Mouse (Mus musculus): ENCODE data around the gene Polr2j.
"Not testable (repeated sequence)": the region's sequence is repeated elsewhere in the genome, so short reads cannot be mapped to it uniquely, and the experiment has no call there.

Gene Polr2j

GRCm38 (mm10) chr5:136139393-136139792 is 23.0 kb downstream of the Polr2j start:
- Histone ChIP-seq H3K27me3 (ENCODE audit: control insufficient read depth, insufficient read depth, low read length, poor library complexity, severe bottlenecking) (no peaks in the 10 kb centered on the region), H3K36me3 (ENCODE audit: control insufficient read depth, insufficient read depth, low read length, poor library complexity, severe bottlenecking) (peaks cover 4% of the 10 kb centered on the region)
- DNase-seq (ENCODE audit: low read depth, low spot score) = no peak

GRCm38 (mm10) chr5:136140057-136140482 is 23.6 kb downstream of the Polr2j start:
- DNase-seq (ENCODE audit: low read depth, low spot score) = no peak
- no peaks in the 10 kb centered on the region for H3K27me3 ChIP-seq (ENCODE audit: control insufficient read depth, insufficient read depth, low read length, poor library complexity, severe bottlenecking)

GRCm38 (mm10) chr5:136142746-136143145 is 26.3 kb downstream of the Polr2j start:
- Histone ChIP-seq H3K27me3 (ENCODE audit: control insufficient read depth, insufficient read depth, low read length, poor library complexity, severe bottlenecking) (no peaks in the 10 kb centered on the region), H3K36me3 (ENCODE audit: control insufficient read depth, insufficient read depth, low read length, poor library complexity, severe bottlenecking) (peaks cover 4% of the 10 kb centered on the region)
- peak; percentile 48 for DNase-seq (ENCODE audit: low read depth, low spot score)

More at GRCm38 (mm10) chr5:136140057-136140482, 23.6 kb downstream of the Polr2j start:
- H3K36me3 ChIP-seq (ENCODE audit: control insufficient read depth, insufficient read depth, low read length, poor library complexity, severe bottlenecking) = peaks cover 4% of the 10 kb centered on the region

- Histone ChIP-seq H3K27me3 (ENCODE audit: control insufficient read depth, insufficient read depth, low read length, poor library complexity, severe bottlenecking) (no peaks in the 10 kb centered on the region), H3K36me3 (ENCODE audit: control insufficient read depth, insufficient read depth, low read length, poor library complexity, severe bottlenecking) (peaks cover 4% of the 10 kb centered on the region)
- DNase-seq (ENCODE audit: low read depth, low spot score) = peak; percentile 46
Measured at GRCm38 (mm10) chr5:136143161-136143755, 26.8 kb downstream of the Polr2j start.

DNA sequence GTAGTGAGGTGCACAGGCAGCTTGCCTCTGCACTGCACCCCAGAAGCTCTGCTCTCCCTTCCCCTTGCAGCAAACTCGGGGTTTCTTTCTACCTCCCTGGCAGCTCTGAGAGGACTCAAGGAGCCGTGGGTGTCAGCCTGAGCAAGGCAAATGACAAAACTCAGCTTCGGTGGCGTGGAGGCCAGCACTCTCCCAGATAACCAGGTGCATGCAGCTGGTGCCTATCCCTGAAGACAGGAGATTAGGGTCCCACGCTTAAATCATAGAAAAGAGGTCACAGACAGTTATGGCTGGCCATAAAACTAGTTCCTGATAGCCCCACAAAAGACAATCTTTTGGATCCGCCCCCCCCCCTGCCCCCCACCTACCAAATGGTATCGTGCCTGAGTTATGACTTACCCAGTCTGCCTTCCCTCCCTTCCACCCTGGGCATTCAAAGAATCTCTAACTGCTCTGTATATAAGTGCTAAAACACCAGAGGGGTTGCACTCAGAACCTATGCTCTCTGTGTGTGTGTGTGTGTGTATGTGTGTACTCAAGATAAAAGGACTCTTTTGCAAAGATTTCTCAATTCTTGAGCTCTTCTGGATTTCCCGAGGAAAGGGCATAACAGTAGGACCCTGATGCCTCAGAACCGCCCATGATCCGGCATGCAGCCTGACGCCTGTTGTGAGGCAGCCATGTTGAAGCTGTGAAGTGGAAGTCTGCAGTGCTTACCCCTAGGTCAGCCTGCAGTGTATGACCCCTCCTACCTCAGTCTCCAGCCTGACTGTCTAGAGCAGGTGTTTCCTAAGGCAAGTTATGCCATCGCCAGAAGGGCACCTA is 28.4 kb downstream of the Polr2j start:
- peaks cover 4% of the 10 kb centered on the region for H3K36me3 ChIP-seq (ENCODE audit: control insufficient read depth, insufficient read depth, low read length, poor library complexity, severe bottlenecking)
- no peaks in the 10 kb centered on the region for H3K27me3 ChIP-seq (ENCODE audit: control insufficient read depth, insufficient read depth, low read length, poor library complexity, severe bottlenecking)
- no peak for DNase-seq (ENCODE audit: low read depth, low spot score)

DNA sequence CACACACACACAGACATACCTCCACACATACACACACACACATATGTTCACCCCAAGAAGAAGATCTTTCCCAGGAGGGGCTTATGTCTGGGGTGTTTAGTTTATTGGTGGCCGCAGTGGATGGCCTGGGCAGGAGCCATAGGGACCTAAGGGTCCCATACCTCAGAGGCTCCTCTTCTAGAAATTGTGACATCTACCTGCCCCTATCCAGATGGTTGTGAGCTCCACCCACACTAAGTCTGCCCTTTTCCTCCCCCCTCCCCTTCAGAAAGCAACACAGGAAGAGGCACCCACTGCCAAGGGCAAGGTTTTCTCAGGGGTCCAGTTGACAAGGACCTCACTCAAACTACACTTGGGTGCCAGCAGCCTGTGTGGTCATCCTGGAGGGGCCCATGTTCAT is 30.5 kb downstream of the Polr2j start:
- Histone ChIP-seq H3K27me3 (ENCODE audit: control insufficient read depth, insufficient read depth, low read length, poor library complexity, severe bottlenecking) (no peaks in the 10 kb centered on the region), H3K36me3 (ENCODE audit: control insufficient read depth, insufficient read depth, low read length, poor library complexity, severe bottlenecking) (no peaks in the 10 kb centered on the region)
- DNase-seq (ENCODE audit: low read depth, low spot score) = peak; percentile 33

GRCm38 (mm10) chr5:136147704-136148103 is 31.3 kb downstream of the Polr2j start:
- Histone ChIP-seq H3K27me3 (ENCODE audit: control insufficient read depth, insufficient read depth, low read length, poor library complexity, severe bottlenecking) (no peaks in the 10 kb centered on the region), H3K36me3 (ENCODE audit: control insufficient read depth, insufficient read depth, low read length, poor library complexity, severe bottlenecking) (no peaks in the 10 kb centered on the region)
- DNase-seq (ENCODE audit: low read depth, low spot score) = no peak

- not testable (repeated sequence) for H3K36me3 ChIP-seq (ENCODE audit: control insufficient read depth, insufficient read depth, low read length, poor library complexity, severe bottlenecking); H3K27me3 ChIP-seq (ENCODE audit: control insufficient read depth, insufficient read depth, low read length, poor library complexity, severe bottlenecking)
- peak; percentile 39 for DNase-seq (ENCODE audit: low read depth, low spot score)
Measured at GRCm38 (mm10) chr5:136149134-136149576, 32.7 kb downstream of the Polr2j start.

- H3K36me3 ChIP-seq (ENCODE audit: control insufficient read depth, insufficient read depth, low read length, poor library complexity, severe bottlenecking) = no peaks in the 10 kb centered on the region; the same call in 1 of the 2 replicates
- DNase-seq (ENCODE audit: low read depth, low spot score) = no peak
Measured at GRCm38 (mm10) chr5:136152365-136152764, 35.9 kb downstream of the Polr2j start.

GRCm38 (mm10) chr5:136155399-136155798 is 39.0 kb downstream of the Polr2j start:
- DNase-seq (ENCODE audit: low read depth, low spot score) = no peak
- H3K27me3 ChIP-seq (ENCODE audit: control insufficient read depth, insufficient read depth, low read length, poor library complexity, severe bottlenecking) = no peaks in the 10 kb centered on the region

More at GRCm38 (mm10) chr5:136152365-136152764, 35.9 kb downstream of the Polr2j start:
- H3K27me3 ChIP-seq (ENCODE audit: control insufficient read depth, insufficient read depth, low read length, poor library complexity, severe bottlenecking) = no peaks in the 10 kb centered on the region

DNA sequence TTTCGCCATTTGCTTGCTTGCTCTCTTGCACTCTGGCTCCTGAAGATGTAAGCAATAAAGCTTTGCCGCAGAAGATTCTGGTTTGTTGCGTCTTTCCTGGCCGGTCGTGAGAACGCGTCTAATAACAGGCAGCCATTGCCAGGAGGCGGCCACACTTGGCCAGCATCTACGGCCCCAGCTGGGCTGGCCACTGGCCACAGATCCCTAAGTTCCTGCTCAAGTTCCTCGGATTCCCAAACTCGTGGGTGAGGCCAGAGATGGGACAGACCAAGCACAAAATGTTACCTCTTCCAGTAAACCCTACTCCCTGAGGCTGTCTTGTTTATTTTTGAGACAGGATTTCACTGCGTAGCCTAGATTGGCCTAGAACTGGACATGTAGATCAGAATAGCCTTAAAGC is 43.7 kb downstream of the Polr2j start:
- DNase-seq (ENCODE audit: low read depth, low spot score); H3K27me3 ChIP-seq (ENCODE audit: control insufficient read depth, insufficient read depth, low read length, poor library complexity, severe bottlenecking); H3K36me3 ChIP-seq (ENCODE audit: control insufficient read depth, insufficient read depth, low read length, poor library complexity, severe bottlenecking): not testable (repeated sequence)

More at GRCm38 (mm10) chr5:136155399-136155798, 39.0 kb downstream of the Polr2j start:
- peaks cover 1% of the 10 kb centered on the region for H3K36me3 ChIP-seq (ENCODE audit: control insufficient read depth, insufficient read depth, low read length, poor library complexity, severe bottlenecking)

- DNase-seq (ENCODE audit: low read depth, low spot score) = no peak
- Histone ChIP-seq H3K36me3 (ENCODE audit: control insufficient read depth, insufficient read depth, low read length, poor library complexity, severe bottlenecking) (peaks cover 19% of the 10 kb centered on the region), H3K27me3 (ENCODE audit: control insufficient read depth, insufficient read depth, low read length, poor library complexity, severe bottlenecking) (no peaks in the 10 kb centered on the region)
Measured at GRCm38 (mm10) chr5:136163807-136164474, 47.5 kb downstream of the Polr2j start.

GRCm38 (mm10) chr5:136165246-136165645 is 48.8 kb downstream of the Polr2j start:
- Histone ChIP-seq H3K36me3 (ENCODE audit: control insufficient read depth, insufficient read depth, low read length, poor library complexity, severe bottlenecking) (peaks cover 17% of the 10 kb centered on the region), H3K27me3 (ENCODE audit: control insufficient read depth, insufficient read depth, low read length, poor library complexity, severe bottlenecking) (no peaks in the 10 kb centered on the region)
- no peak for DNase-seq (ENCODE audit: low read depth, low spot score)

GRCm38 (mm10) chr5:136167296-136167695 is 50.9 kb downstream of the Polr2j start:
- no peak for DNase-seq (ENCODE audit: low read depth, low spot score)
- no peaks in the 10 kb centered on the region for H3K27me3 ChIP-seq (ENCODE audit: control insufficient read depth, insufficient read depth, low read length, poor library complexity, severe bottlenecking)
- H3K36me3 ChIP-seq (ENCODE audit: control insufficient read depth, insufficient read depth, low read length, poor library complexity, severe bottlenecking) = peaks cover 13% of the 10 kb centered on the region

GRCm38 (mm10) chr5:136168071-136168470 is 51.6 kb downstream of the Polr2j start:
- DNase-seq (ENCODE audit: low read depth, low spot score) = peak; percentile 53
- Histone ChIP-seq H3K36me3 (ENCODE audit: control insufficient read depth, insufficient read depth, low read length, poor library complexity, severe bottlenecking) (peaks cover 13% of the 10 kb centered on the region), H3K27me3 (ENCODE audit: control insufficient read depth, insufficient read depth, low read length, poor library complexity, severe bottlenecking) (no peaks in the 10 kb centered on the region)

Data from splenic B cell, adult 2 months (primary cell).